Mouse (Mus musculus) kidney, adult 2 months (tissue): ENCODE data around the gene Cxadr. TPM values are rescaled to one million over a fixed set of nuclear protein-coding genes. Genes with fewer than 3 reads are reported as not detected.

ENCODE experiments used
- DNase-seq: peaks from one replicate; pipeline ENCODE4 v3.0.0; 2021
- H3K27ac ChIP-seq: fragments of 200-500 bp; 2 replicates; pipeline ENCODE4 v1.5.1; 2012; ENCODE audit warnings: low read depth, low read length, control low read depth, inconsistent platforms; ENCODE audit not compliant: insufficient read depth
- H3K27me3 ChIP-seq: fragments of 200-500 bp; replicated peaks from 2 replicates; pipeline ENCODE4 v1.6.1; 2012; ENCODE audit warnings: mild to moderate bottlenecking, moderate library complexity, low read length, inconsistent platforms; ENCODE audit not compliant: control insufficient read depth, insufficient read depth
- H3K36me3 ChIP-seq: fragments of 200-500 bp; 2 replicates; pipeline ENCODE4 v1.6.1; 2012; ENCODE audit warnings: mild to moderate bottlenecking, moderate library complexity, low read length, inconsistent platforms; ENCODE audit not compliant: control insufficient read depth, insufficient read depth
- H3K4me1 ChIP-seq: fragments of 200-500 bp; 2 replicates; pipeline ENCODE4 v1.6.1; 2011; ENCODE audit warnings: low read length; ENCODE audit not compliant: control insufficient read depth, insufficient read depth
- H3K4me3 ChIP-seq: fragments of 200-500 bp; 2 replicates; pipeline ENCODE4 v1.5.1; 2011; ENCODE audit warnings: mild to moderate bottlenecking, low read depth, low read length, control low read depth; ENCODE audit not compliant: insufficient read depth
- CTCF ChIP-seq: fragments of 200-500 bp; conservative IDR thresholded peaks from 2 replicates; pipeline ENCODE4 v1.5.1; 2011; ENCODE audit warnings: low read depth, mild to moderate bottlenecking, control low read depth, low read length, moderate library complexity, mixed read lengths; ENCODE audit not compliant: insufficient read depth, insufficient read length
- POLR2A ChIP-seq: fragments of 200-500 bp; IDR thresholded peaks from one replicate; pipeline ENCODE4 v1.6.1; 2011; ENCODE audit warnings: low read depth, low read length, control low read depth
- WGBS: fragments of 180-500 bp; shearing (Covaris S2); methylation state at CpG from one replicate; pipeline ENCODE4 v1.1.7; 2018; 5-methylcytosine and 5-hydroxymethylcytosine counted together
- polyA plus RNA-seq: library from polyadenylated mRNA; depleted of rRNA; stranded (reverse); fragments of >200 nt; gene quantifications from 2 replicates; pipeline ENCODE4 v1.2.3, GENCODE M21; 2012; rRNA removed

The Cxadr gene
- 11.2 and 15.9 TPM in 2 replicates for polyA plus RNA-seq

DNA sequence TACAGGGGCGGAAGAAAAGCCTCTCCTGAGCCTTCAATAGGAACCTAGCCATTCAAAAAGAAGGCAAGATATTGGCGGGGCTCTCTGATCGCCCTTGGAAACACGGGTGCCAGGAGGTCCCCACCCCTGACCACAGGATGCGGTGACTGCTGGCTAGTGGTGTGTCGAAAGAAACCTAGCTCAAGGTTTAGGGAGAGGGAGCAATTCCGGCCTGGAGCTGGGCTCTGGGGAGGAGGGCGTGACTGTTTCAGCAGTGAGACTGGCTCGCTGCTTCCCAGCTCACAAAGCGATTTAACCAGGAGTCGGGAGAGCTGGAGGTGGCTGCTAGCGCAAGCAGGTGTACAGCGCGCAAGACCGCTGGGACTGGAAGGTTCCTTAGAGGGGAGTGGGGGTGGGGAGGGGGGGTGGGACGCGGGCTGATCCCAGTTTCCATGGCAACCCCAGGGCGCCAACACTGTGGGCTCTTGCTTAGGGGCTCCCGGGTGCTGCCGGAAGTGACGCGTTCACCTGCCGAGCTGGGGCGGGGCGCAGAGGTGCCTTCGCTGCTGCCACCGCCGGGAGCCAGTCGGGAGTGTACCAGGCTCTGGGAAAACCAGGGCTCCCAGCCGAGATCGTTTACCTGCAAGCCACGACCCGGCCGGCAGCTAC is at the start of gene Cxadr:
Gene Cxadr (plus strand): TSS at position 307 of the 648 bp plus-strand sequence.
- H3K27me3 ChIP-seq: no peaks in the 10 kb centered on the region
- H3K27ac ChIP-seq: peak within 1 kb of the TSS; percentile 57; the same call in 1 of the 2 replicates
- peak; percentile 92 for DNase-seq
- TF ChIP-seq CTCF (no peak), POLR2A (peak; percentile 75)
- 1% methylated on average over 34 of the region's 34 CpGs for WGBS
- no peaks in the 10 kb centered on the region for H3K36me3 ChIP-seq
- H3K4me1 ChIP-seq: peaks cover 8% of the 10 kb centered on the region
- H3K4me3 ChIP-seq: peak within 1 kb of the TSS; percentile 69

DNA sequence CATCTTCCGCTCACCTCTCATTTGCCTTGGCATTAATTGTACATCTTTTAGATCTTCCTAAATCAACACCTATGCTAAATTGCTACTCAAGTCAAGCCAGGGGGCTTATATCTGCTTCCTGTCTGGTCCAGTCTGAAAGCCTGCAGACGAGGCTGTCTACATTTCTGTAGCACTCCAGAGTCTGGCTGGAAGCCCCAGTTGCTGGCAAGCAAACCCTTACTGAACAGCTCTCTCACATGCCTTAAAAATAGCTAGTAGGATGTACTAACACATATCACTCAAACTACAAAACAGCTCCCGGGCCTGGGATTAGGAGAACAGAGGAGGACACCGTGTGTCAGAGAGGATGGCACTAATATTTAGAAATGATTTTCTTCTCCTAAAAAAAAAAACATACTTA is 42.3 kb upstream of the Cxadr start:
- H3K36me3 ChIP-seq: no peaks in the 10 kb centered on the region
- no peaks in the 10 kb centered on the region for H3K27me3 ChIP-seq
- WGBS: 84% methylated on average over 4 of the region's 4 CpGs
- H3K4me3 ChIP-seq: no peak overlapping the region
- DNase-seq: no peak
- no peaks in the 10 kb centered on the region for H3K4me1 ChIP-seq
- H3K27ac ChIP-seq: no peak overlapping the region
- TF ChIP-seq POLR2A (no peak), CTCF (no peak)

DNA sequence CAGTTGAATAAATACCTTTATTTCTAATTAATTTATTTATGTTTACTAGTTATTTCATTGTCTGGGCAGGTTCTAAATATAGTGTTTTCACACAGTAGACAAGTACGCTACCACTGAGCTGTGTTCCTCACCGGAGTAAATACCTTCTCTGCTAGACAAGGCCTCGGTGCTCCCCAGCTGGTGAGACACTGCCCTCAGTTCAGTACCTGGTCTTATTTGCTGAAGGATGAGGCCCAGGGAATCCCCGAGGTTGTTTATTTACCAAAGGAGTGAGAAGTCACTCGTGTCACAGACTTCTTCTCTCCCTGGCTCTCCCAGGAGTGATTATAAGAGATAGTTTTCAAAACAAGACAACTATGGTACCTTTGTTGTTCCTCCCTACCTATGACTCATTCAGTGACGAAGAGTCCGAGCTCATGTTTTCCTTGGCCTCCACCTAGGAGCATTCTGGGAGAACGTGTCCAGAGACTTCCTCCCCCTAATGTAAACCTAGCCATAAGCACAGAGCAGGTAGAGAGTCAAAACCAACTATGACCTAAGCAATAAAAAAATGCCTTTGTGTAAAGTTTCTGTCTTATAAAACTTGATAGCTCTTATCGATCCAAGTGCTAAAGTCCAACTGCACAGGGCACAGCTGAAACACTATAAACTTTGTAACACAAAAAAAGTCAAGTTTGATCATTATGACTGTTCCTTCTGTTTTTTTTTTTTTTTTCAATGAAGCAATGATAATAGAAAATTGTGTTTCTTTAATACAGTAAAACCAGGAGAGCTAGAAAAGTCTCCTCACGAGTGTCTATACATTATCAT is 41.0 kb upstream of the Cxadr start:
- TF ChIP-seq CTCF: no peak
- TF ChIP-seq POLR2A: no peak
- WGBS: 73% methylated on average over 10 of the region's 10 CpGs
- DNase-seq: no peak
- no peak overlapping the region for H3K27ac ChIP-seq
- H3K36me3 ChIP-seq: no peaks in the 10 kb centered on the region
- no peaks in the 10 kb centered on the region for H3K27me3 ChIP-seq
- no peak overlapping the region for H3K4me3 ChIP-seq
- peaks cover 3% of the 10 kb centered on the region; the same call in 1 of the 2 replicates for H3K4me1 ChIP-seq

DNA sequence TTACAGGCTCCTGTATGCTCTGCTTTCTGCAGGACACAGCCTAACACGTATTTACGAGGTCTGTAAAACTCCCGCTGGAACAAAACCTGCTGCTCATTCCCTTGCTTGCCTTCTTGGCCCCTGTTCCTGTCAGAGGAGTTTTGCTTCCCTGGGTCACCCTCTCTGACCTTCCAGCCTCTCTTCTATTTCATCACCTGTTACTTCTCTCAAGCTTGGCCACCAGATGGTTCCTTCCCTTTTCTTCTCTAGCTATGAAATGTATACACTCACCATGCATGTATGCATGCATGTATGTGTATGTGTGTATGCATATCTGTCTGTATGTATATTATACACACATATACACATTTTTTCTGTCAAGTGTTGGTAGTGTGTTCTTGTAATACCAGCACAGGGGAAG is 39.8 kb upstream of the Cxadr start:
- TF ChIP-seq POLR2A (no peak), CTCF (no peak)
- no peaks in the 10 kb centered on the region for H3K36me3 ChIP-seq
- H3K27me3 ChIP-seq: no peaks in the 10 kb centered on the region
- H3K27ac ChIP-seq: no peak overlapping the region
- WGBS: 53% methylated on average over 3 of the region's 3 CpGs
- no peak for DNase-seq
- H3K4me3 ChIP-seq: no peak overlapping the region
- H3K4me1 ChIP-seq: peaks cover 3% of the 10 kb centered on the region; the same call in 1 of the 2 replicates

DNA sequence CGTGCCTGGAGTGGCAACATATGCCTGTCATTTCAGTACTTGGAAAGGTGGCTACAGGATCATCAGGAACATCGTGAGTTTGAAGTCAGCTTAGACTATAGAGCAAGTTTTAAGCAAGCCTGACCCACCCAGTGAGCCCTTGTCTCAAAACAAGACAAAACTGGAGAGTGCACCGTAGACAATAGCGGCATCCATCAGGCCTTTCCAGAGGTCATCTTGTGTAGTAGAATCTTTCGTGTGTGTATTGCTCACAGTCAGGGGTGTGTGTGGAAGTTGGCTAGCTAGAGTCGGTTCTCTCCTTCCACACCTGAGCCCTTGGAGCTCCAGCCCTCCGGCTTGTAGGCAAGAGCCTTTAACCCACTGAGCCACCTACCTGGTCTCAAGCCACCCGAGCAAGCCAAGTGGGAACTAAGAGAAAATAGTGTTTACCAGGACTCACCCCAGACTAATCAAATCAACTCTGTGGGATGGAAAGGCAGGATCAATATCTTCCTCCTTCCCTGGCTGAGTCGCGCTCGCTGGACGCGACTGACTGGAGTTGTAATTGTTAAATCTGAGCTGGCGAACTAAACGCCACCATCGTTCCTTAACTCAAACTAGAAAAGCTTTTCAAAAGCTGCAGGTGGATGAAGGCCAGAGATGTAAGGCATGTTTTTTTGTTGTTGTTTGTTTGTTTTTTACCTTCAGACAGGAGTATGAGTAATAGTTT is 36.7 kb upstream of the Cxadr start:
- 21% methylated on average over 16 of the region's 16 CpGs for WGBS
- TF ChIP-seq CTCF (no peak), POLR2A (no peak)
- Histone ChIP-seq H3K36me3 (no peaks in the 10 kb centered on the region), H3K27ac (peak overlapping the region; percentile 54), H3K4me1 (peaks cover 3% of the 10 kb centered on the region; the same call in 1 of the 2 replicates), H3K4me3 (peak overlapping the region; percentile 40), H3K27me3 (no peaks in the 10 kb centered on the region)
- no peak for DNase-seq

DNA sequence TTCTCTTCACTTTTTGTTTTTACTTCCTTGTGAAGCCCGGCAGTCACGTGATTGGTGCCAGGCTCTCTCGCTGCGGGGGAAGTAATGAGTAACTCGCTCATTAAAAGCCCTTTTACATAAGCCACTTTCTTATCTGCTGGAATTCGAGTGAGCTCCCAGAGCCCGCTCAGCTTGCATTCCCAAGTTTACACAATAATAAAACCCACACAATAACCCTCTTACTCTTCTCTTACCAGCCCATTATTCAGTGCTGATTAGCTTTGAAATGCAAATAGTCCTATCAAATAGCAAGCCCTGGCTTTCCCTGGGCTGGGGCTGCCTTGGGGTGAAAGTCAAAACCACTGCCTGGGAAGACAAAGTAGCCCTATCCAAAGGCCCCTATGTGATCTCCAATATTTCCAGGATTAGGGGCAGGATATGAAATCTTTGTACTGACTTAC is 36.1 kb upstream of the Cxadr start:
- Histone ChIP-seq H3K27me3 (no peaks in the 10 kb centered on the region), H3K4me1 (peaks cover 3% of the 10 kb centered on the region; the same call in 1 of the 2 replicates), H3K27ac (peak overlapping the region; percentile 61), H3K36me3 (no peaks in the 10 kb centered on the region), H3K4me3 (peak overlapping the region; percentile 40)
- DNase-seq: peak; percentile 89
- under 1% methylated on average over 7 of the region's 7 CpGs for WGBS
- TF ChIP-seq POLR2A: no peak
- TF ChIP-seq CTCF: no peak
